14 mouse cellular contexts compared by ENCODE assay signal in the genomic region with DNA sequence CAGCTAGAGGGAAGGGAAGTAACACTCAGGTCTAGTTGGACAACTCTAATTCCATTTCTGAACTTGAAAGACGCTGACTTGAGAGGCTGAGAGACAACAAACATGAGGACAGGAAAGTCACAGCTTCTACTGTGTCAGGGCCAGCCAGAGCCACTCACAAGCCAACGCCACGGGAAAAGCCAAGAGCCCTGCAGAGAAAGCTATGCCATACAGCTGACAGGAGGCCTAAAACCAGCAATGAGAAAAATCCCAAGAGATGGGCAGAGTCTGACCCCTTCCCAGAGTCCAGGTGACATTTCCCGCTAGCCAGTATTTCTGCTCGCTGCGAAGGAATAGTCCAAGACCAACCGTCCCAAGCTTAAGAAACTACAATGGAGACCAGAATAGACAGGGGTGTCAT. TPM values are rescaled to one million over a fixed set of nuclear protein-coding genes. Genes with fewer than 3 reads are reported as not detected.
DNase-seq lines count a peak whose midpoint lies in the region; ATAC-seq and TF ChIP-seq lines count a peak whose summit lies in the region.
"Had no signal": no experiment of that assay in that cellular context is flagged by ENCODE, and none has a peak within 500 bp of the region (broad histone marks: within the 10 kb centered on the region; RNA-seq: fewer than 3 reads in every experiment).

No protein-coding gene starts in this region.

- H3K9ac ChIP-seq in heart, embryonic 13.5 days, result no peak overlapping the region
- H3K9ac ChIP-seq in liver, embryonic 16.5 days (ENCODE audit: low read depth, low read length), result no peak overlapping the region
- no peak overlapping the region for H3K9ac ChIP-seq in liver, embryonic 11.5 days (ENCODE audit: low read depth, low read length)
- H3K9ac ChIP-seq: liver, embryonic 13.5 days had no signal

- no peak for TF ChIP-seq CTCF in spleen, adult 2 months (IDR thresholded peaks at IDR 0.05; ENCODE audit: extremely low read depth, insufficient read depth, insufficient read length, insufficient replicate concordance)

- H3K4me1 ChIP-seq in heart, embryonic 13.5 days, result peaks cover 69% of the 10 kb centered on the region
- peaks cover 41% of the 10 kb centered on the region for H3K4me1 ChIP-seq in liver, embryonic 16.5 days (ENCODE audit: control insufficient read depth, low read depth, low read length)
- H3K4me1 ChIP-seq in liver, embryonic 11.5 days (replicated peaks; ENCODE audit: control insufficient read depth, insufficient read depth, low read length), result peaks cover 61% of the 10 kb centered on the region
- peaks cover 28% of the 10 kb centered on the region; the same call in 1 of the 2 replicates for H3K4me1 ChIP-seq in spleen, adult 2 months (ENCODE audit: control insufficient read depth, insufficient read depth, insufficient read length)

- H3K27ac ChIP-seq in heart, embryonic 13.5 days (replicated peaks), result peak overlapping the region; percentile 25
- H3K27ac ChIP-seq in liver, embryonic 16.5 days (ENCODE audit: low read length), result peak overlapping the region; percentile 45
- H3K27ac ChIP-seq in liver, embryonic 11.5 days (ENCODE audit: low read depth, low read length), result no peak overlapping the region
- peak overlapping the region; percentile 69 for H3K27ac ChIP-seq in spleen, adult 2 months (ENCODE audit: insufficient read depth, low read length)

- TF ChIP-seq POLR2A in spleen, adult 2 months (IDR thresholded peaks at IDR 0.05; ENCODE audit: low read depth, low read length), result no peak

- intact Hi-C loops in heart, postnatal 36 days (cut with DNase I), result no loop called here

- ATAC-seq in heart, embryonic 13.5 days (ENCODE audit: extremely low read depth, insufficient number of reproducible peaks, low FRiP score, low TSS enrichment), result no peak
- ATAC-seq in liver, embryonic 16.5 days (ENCODE audit: low read depth), result no peak
- ATAC-seq in liver, embryonic 11.5 days (replicated peaks; ENCODE audit: low FRiP score), result no peak

- H3K36me3 ChIP-seq in heart, embryonic 13.5 days, result peaks cover 25% of the 10 kb centered on the region
- H3K36me3 ChIP-seq in liver, embryonic 16.5 days (ENCODE audit: control insufficient read depth, insufficient read depth), result 0 out of 2 replicates have a peak, but pooled peaks cover 6% of the 10 kb centered on the region
- H3K36me3 ChIP-seq in liver, embryonic 11.5 days (ENCODE audit: control insufficient read depth, insufficient read depth, low read length), result 0 out of 2 replicates have a peak, but pooled peaks cover 8% of the 10 kb centered on the region
- peaks cover 15% of the 10 kb centered on the region for H3K36me3 ChIP-seq in spleen, adult 2 months (ENCODE audit: control insufficient read depth, insufficient read depth, low read length)

- no peak overlapping the region for H3K4me2 ChIP-seq in heart, embryonic 13.5 days
- no peak overlapping the region for H3K4me2 ChIP-seq in liver, embryonic 16.5 days (ENCODE audit: low read depth, low read length)
- no peak overlapping the region; the same call in none of the 2 replicates for H3K4me2 ChIP-seq in liver, embryonic 11.5 days

- no peak for DNase-seq in heart, postnatal 36 days
- DNase-seq in liver, embryonic 11.5 days (ENCODE audit: low spot score), result no peak
- DNase-seq in spleen, adult 2 months (ENCODE audit: low read depth in 1 of 2, low spot score in 2 of 2), result no peak
- no peak for DNase-seq in spleen, adult 12 weeks (ENCODE audit: low spot score)
- no peak for DNase-seq in Muller cell, postnatal 12 days (ENCODE audit: inconsistent ontology term)
- DNase-seq: liver, embryonic 13.5 days had no signal

- H3K9me3 ChIP-seq in heart, embryonic 13.5 days, result no peaks in the 10 kb centered on the region
- no peaks in the 10 kb centered on the region for H3K9me3 ChIP-seq in liver, embryonic 16.5 days (replicated peaks; ENCODE audit: control insufficient read depth, low read length)
- H3K9me3 ChIP-seq in liver, embryonic 11.5 days (ENCODE audit: control insufficient read depth, low read length), result no peaks in the 10 kb centered on the region
- H3K9me3 ChIP-seq: liver, embryonic 13.5 days had no signal

- WGBS in heart, embryonic 13.5 days, result 76% methylated on average over 7 of the region's 7 CpGs
- 64% methylated on average over 7 of the region's 7 CpGs for WGBS in liver, embryonic 16.5 days (ENCODE audit: insufficient replicate concordance)
- 76% methylated on average over 7 of the region's 7 CpGs for WGBS in liver, embryonic 11.5 days
- 81% methylated on average over 7 of the region's 7 CpGs for WGBS in spleen, adult 2 months

- no peak overlapping the region for H3K4me3 ChIP-seq in heart, embryonic 13.5 days
- no peak overlapping the region for H3K4me3 ChIP-seq in liver, embryonic 16.5 days (ENCODE audit: low read depth, low read length)
- no peak overlapping the region for H3K4me3 ChIP-seq in liver, embryonic 11.5 days (ENCODE audit: low read depth, low read length)
- H3K4me3 ChIP-seq in spleen, adult 2 months (ENCODE audit: extremely low read depth, insufficient read depth, insufficient read length), result no peak overlapping the region
- H3K4me3 ChIP-seq: erythroblast, embryonic 14.5 days; liver, embryonic 13.5 days had no signal

- no peaks in the 10 kb centered on the region for H3K27me3 ChIP-seq in heart, embryonic 13.5 days (replicated peaks)
- no peaks in the 10 kb centered on the region for H3K27me3 ChIP-seq in liver, embryonic 16.5 days (ENCODE audit: control insufficient read depth, insufficient read depth, low read depth, low read length)
- no peaks in the 10 kb centered on the region for H3K27me3 ChIP-seq in liver, embryonic 11.5 days (replicated peaks; ENCODE audit: control insufficient read depth, insufficient read depth, low read length)
- H3K27me3 ChIP-seq in spleen, adult 2 months (ENCODE audit: control insufficient read depth, insufficient read depth, low read length), result no peaks in the 10 kb centered on the region
- H3K27me3 ChIP-seq: liver, embryonic 13.5 days had no signal

RNA-seq across cellular contexts. Expression of gene Elmo2, which starts 7.3 kb away (rescaled TPM):
- 40.8 and 42.8 TPM in 2 replicates for polyA plus RNA-seq in heart, embryonic 13.5 days (2015; fragmentation: Nextera tagmentation; extraction: Ambion mirVana)
- total RNA-seq in heart, postnatal 36 days (2021), result 10 to 100 TPM; 16.7 to 19.1 TPM
- 15.9 and 16.3 TPM in 2 replicates for polyA plus RNA-seq in liver, embryonic 16.5 days (2015; fragmentation: Nextera tagmentation; extraction: Ambion mirVana)
- 36.4 and 42.4 TPM in 2 replicates for polyA plus RNA-seq in liver, embryonic 11.5 days (2014; fragmentation: Nextera tagmentation; extraction: Ambion mirVana)
- 62.3 and 91.0 TPM in 2 replicates for polyA plus RNA-seq in spleen, adult 2 months (2012; rRNA removed)

RNA-seq across cellular contexts. Expression of gene Slc35c2, which starts 31.3 kb away (rescaled TPM):
- polyA plus RNA-seq in heart, embryonic 13.5 days (2015; fragmentation: Nextera tagmentation; extraction: Ambion mirVana), result 37.6 and 46.4 TPM in 2 replicates
- 10 to 100 TPM; 17.2 to 18.3 TPM for total RNA-seq in heart, postnatal 36 days (2021)
- polyA plus RNA-seq in liver, embryonic 16.5 days (2015; fragmentation: Nextera tagmentation; extraction: Ambion mirVana), result 37.9 and 47.2 TPM in 2 replicates
- polyA plus RNA-seq in liver, embryonic 11.5 days (2014; fragmentation: Nextera tagmentation; extraction: Ambion mirVana), result 53.0 and 64.4 TPM in 2 replicates
- polyA plus RNA-seq in spleen, adult 2 months (2012; rRNA removed), result 77.7 and 99.2 TPM in 2 replicates

RNA-seq across cellular contexts. Expression of gene Zfp663, which starts 49.6 kb away (rescaled TPM):
- 0.16 TPM in 1 of 2 replicates, not detected in the other for polyA plus RNA-seq in heart, embryonic 13.5 days (2015; fragmentation: Nextera tagmentation; extraction: Ambion mirVana)
- not detected for total RNA-seq in heart, postnatal 36 days (2021)
- polyA plus RNA-seq in liver, embryonic 16.5 days (2015; fragmentation: Nextera tagmentation; extraction: Ambion mirVana), result not detected in 2 replicates
- 0.07 and 0.29 TPM in 2 replicates for polyA plus RNA-seq in liver, embryonic 11.5 days (2014; fragmentation: Nextera tagmentation; extraction: Ambion mirVana)
- polyA plus RNA-seq in spleen, adult 2 months (2012; rRNA removed), result 0.13 TPM in 1 of 2 replicates, not detected in the other
- total RNA-seq: heart, postnatal 25 days; MEL; neutrophil, adult 5-6 weeks had no signal
- polyA plus RNA-seq: erythroblast, embryonic 14.5 days; gonadal fat pad, adult 2 months; thymus, postnatal 0 days had no signal
